Mouse (Mus musculus) kidney, adult 8-10 months (tissue): ENCODE results near the gene Gfra1.

Source experiments
- DNase-seq, 2 experiments: peaks; one replicate each; pipeline ENCODE4 v3.0.0; 2022

Gfra1 gene

DNA sequence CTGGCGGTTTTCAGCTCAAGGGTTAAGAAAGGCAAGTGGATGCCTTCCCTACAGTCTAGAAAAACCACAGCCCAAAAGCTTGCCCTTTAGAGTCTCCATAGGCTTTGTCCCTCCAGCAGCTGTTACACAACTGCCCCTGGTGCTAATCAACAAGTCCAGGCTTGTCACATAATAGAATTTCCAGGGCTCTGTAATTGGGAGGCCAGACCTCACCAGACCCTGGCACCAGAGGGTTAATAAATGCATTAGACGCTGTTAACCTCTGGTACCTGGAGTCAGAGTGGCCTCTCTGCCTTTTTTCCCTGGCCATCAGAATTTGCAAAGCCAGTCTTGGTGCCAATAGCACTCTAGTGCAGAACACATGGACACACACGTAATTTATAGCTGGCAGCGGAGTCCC is 211.6 kb downstream of the Gfra1 start:
- no peak for DNase-seq

DNA sequence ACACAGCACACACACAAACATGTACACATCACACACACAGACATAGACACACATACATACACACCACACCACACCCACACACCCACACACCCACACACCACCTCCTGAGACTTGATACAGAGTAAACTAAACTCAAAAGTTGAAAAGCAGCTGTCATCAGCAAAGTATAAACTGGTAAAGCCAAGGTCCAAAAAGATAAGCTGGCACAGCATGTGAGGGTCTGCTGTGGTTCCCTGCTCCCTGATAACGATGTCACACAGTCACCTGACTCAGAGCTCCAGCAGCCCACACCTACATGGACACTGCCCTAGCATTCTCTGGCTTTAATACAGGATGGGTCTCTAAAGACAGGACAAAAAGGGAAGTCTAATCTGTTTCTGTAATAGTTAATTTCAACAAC is 212.1 kb downstream of the Gfra1 start:
- DNase-seq, result no peak

DNA sequence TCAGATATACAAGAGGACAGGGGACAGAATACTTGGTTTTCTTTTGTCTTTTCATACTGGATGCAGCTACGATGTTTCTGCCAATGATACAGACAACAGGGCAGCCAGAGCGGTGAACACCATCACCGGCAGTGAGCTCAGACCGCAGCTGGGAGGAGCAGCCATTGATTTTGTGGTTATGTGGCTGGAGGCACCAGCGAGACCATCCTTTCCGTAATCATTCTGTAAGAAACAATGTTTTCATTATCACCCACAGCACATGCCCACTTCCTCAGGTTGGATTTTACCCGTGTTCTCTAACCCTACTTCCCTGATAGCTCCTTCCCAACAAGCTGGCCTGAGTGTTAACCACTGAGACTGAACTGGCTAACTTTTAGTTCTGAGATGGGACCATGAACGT is 217.4 kb downstream of the Gfra1 start:
- no peak for DNase-seq

DNA sequence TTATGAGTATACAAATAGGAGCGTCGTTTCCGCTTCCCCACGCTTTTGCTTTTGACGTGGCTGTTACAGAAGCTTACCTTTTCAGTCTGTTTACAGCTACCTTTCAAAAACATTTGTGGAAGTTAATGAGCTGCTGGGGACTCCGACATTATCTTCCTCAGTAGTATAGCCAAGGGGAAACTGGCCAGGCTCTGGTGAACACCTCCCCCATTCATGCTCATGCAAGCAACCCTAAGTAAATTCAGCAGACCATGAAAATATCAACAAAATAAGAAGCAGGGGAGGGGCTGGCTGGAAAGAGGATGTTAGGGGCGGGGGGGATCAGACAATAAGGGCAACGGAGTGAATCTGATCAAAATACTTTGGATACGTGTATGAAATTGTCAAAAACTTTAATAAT is 228.0 kb downstream of the Gfra1 start:
- DNase-seq, result no peak

DNA sequence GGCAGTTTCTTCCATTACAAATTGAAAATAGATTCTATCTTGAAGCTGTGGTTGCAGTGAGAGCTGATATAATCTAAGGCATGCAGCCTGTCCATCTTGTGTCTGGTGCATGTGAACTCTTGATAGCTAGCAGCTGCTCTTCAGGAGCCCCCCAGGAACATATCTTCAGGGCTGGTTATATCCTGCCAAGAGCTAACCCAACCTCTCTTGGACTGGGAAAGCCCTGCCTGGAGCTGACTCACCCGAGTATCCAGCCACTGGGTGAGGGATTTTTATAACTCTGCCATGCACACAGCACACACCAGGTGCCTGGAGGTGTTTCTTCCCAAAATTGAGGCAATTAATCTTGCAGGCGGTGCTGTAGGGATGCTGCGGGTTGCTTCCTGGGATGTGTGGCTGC is 228.8 kb downstream of the Gfra1 start:
- no peak for DNase-seq

DNA sequence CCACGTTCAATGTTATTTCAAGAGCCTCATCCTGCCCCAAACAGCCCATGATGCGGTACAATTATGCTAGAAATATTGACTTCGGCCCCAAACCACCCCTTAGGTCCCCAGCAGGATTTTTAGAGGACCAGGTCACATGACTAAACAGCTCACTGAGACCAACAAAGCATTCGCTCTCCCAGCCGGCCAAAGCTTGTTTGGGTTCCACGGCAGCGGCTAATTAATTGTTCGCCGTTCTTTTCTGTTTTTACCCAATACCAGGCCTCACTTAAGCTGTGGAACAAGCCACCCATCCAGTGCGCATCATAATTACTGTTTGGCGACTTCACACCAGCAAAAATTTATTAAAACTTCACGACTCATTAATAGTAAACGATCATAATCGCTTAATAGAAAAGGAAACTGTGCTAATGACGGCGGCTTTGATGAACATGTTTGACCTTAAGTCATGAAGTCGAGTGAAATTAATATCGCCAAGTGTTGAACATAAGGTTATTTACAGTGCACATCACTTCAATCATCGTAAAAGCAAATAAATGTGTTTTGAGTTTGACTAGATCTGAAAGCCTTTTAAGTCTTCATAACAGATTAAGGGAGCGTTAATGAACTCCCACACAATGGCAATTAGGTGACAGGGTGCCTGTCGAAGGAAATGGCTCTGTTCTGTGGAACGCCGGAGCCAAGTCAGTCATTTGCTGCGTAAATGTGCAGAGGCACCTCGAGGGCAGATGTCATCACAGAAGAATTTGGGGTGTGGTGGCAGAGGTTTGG is 235.5 kb downstream of the Gfra1 start:
- DNase-seq, result no peak

DNA sequence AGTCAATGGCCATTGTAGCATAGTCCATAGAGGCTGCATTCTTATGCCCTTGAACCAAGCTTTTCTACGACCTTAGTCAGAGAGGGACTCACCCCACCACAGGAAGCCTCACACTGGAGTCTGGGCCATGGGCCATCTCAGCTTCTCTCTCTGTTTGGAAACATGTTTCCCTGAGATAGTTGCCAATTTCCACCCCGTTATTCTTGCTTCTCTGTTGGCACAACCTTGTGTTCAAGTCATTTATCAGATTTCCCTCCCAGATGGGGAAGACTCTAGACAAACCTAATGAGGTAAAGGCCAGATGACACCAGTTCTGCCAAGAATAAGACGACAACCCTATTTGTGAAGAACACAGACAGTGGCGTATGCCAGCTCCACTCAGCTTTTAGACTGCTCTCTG is 238.1 kb downstream of the Gfra1 start:
- DNase-seq, result no peak

DNA sequence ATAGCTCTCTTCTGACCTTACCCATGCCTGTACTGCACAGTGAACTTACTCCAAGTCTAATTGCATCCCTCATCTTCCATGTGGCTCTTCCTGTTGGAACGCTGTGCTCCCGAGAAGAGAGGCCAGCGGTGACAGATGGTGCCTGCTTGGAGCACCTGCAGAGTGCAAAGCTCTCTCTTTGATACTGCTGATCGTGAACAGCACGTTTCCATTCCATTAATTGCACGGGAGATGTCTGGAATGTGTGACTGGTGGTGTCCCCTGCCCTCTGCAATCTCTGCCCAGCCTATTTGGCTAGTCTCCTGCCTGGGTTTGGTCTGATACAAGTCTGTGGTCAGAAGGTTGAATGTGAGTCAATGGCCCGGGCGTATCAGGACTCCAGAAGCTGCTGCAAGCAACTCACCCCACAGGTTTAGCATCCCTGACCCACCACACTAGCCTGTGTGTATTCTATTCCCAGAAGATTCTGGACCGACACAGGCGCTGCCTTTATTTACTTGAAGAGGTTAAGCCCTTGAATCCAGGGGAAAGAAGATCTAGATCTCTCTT is 249.1 kb downstream of the Gfra1 start:
- no peak for DNase-seq

DNA sequence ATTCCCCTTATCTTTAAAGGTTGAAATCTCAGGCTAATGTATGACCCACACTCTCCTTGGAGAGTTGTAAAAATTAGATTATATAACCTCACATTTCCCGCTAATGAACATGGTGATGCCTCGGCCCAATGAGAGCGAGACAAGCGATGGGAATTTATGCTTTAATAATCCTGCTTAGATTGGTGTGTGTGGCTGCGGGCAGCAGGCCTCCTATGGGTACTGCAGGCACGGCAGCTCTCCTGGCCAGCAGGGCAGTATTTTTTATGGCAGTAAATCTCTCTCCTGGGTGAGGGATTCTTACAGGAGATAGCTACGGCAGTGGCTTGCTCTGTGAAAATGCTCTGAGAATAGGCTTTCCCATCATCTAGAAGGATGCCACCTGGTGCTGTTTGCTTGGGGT is 250.2 kb downstream of the Gfra1 start:
- DNase-seq, result no peak

DNA sequence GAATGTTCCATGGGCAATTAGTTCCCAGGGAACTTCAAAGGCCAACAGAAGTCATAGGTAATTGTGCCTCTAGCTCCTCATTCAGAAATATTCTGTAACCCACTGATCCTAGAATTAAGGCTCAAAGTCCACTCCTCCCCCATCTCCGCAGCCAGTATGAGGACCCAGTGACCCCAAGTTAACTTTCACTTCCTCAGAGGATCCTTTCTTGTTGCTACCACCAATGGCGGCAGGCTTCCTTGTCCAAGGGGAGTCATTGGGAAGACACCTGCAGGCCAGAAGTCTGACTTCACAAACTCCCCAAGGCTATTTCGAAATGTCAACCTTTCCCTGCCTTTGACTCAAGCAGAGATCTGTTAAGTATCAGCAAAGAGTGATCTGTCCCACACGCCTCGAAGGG is 253.1 kb downstream of the Gfra1 start:
- no peak for DNase-seq

DNA sequence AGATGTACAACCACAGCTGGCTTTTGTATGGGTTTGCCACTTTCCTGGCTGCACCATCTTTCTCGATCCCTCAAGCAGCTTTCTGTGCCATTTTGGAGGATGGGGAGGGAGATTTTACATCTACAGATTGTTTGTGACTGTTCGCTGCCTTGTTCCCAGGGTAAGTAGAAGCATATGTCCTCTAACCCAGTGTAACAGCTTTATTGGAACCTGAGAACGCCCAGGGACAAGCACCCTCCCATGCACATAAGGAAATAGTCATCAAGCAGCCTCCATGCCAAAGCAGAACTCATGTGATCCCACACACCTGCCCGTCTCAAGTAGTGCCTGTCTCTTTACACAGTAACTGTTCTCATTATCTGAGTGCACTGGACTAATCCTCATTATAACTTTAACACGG is 256.0 kb downstream of the Gfra1 start:
- no peak for DNase-seq

DNA sequence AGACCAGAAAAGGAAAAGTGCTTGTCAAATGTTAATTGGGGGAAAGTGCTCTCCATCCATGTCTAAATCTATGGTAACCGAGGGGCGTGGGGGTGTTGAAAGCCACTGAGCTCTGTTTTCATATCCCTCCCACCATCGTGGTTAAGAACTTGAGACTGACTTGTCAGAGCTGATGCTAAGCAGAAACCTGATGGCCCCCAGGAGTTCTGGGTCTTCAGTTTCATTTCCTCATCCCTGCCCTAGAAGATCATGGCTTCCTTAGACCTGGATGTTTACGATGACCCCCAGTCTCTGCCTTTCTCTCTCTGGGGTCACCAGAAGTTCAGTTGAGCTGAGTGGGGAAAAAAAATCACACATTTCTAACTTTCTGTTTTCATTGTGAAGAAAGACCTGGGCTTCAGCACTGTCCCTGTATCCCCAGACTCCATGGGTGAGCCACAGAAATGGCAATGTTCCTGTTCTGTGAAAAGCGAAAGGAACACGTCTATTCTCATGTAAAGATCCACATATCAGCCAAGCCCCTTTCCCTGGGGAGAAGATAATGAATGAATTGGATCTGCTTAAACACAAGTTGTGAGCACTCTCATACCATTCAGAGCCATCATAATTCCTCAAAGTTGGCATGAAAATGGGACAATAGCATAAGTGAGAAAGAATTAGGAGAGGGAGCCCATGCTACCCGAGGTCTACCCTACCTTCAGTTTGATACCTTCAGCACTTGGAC is 261.8 kb downstream of the Gfra1 start:
- DNase-seq, result no peak

DNA sequence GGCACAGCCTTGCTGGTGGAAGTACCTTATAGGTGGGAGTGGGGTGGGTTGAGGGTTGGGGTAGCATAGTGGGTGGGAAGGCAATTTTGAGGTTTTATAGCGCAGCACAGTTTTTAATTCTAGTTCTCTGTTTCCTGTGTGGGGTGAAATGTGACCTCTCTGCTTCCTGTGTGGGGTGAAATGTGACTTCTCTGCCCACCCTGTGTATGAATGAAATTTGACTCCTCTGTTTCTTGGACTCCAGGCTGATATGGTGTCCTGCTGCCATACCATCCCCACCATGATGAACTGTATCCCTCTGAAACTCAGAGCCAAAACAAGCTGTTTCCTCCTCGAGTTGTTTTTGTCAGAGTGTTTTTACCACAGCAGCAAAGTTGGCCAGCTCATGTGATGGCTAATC is 264.8 kb downstream of the Gfra1 start:
- no peak for DNase-seq

DNA sequence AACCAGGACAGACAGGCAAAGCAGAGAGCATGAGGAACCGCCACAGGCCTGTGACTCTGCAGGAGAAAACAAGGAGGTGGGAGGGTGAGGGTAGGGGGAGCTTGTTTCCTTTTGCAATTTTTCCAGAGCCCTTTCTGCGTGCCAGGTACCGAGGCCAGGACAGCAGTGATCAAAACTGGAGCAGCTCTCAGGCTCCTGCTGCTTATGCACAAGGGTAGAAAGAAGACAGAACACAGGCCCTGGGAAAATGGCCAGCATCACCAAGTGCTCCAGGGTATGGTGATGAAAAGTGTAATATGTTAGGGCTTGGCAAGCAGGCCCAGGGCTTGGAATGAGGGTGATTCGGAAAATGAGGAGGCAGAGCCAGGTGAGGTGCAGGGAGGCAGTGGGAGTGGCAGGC is 269.2 kb downstream of the Gfra1 start:
- DNase-seq, result peak in 1 of 2 experiments; percentile 3
